Mouse (Mus musculus) thymus, adult 2 months (tissue): ENCODE data around the gene Scaf11.

Source experiments
- CTCF ChIP-seq: fragments of 200-500 bp; IDR thresholded peaks from 2 replicates; pipeline ENCODE4 v1.5.1; 2012; ENCODE audit warnings: mild to moderate bottlenecking, control low read depth, low read length, moderate library complexity, borderline replicate concordance; ENCODE audit not compliant: control insufficient read depth, poor library complexity, insufficient read depth; ENCODE audit errors: extremely low read depth
- POLR2A ChIP-seq: fragments of 200-500 bp; IDR thresholded peaks from 2 replicates; pipeline ENCODE4 v1.6.1; 2012; ENCODE audit warnings: mild to moderate bottlenecking, low read length, control low read depth, moderate library complexity; ENCODE audit not compliant: control insufficient read depth, poor library complexity, insufficient read depth; ENCODE audit errors: extremely low read depth

DNA sequence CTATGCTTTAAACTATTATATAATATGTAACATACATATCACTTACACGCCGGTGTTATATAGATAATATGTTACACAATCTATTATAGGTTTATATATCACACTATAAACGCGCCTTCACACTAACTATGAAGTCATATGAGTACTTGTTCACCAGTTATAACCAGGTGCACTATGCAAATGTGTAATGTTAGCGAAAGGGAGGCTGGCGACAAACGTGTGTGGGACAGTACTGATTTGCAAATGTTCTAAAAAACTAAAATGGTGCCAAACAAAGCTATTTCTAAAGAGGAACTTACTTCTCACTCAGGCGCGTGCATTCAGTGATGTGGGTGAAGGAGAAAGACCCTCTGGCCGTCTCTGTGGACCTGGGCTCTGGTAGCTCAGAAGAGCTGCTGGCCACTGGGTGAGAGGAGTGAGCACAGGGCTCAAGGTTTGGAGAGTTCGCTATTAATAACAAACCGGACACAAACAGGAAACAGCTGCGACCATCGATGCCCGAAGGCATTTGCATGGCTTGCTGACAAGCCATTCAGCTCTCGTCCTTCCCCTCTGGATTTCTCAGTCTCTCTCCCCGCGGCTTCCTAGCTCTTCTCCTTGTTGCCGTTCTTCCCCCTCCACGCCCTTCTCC lies 13.8 kb upstream of the Scaf11 start:
- TF ChIP-seq POLR2A: no peak
- TF ChIP-seq CTCF: no peak
